Mouse (Mus musculus): ENCODE data around the gene Iffo2. TPM values are rescaled to one million over a fixed set of nuclear protein-coding genes. Genes with fewer than 3 reads are reported as not detected.

The Iffo2 gene
- polyA plus RNA-seq, 1 experiment from 2014 or later: 4.3 TPM

DNA sequence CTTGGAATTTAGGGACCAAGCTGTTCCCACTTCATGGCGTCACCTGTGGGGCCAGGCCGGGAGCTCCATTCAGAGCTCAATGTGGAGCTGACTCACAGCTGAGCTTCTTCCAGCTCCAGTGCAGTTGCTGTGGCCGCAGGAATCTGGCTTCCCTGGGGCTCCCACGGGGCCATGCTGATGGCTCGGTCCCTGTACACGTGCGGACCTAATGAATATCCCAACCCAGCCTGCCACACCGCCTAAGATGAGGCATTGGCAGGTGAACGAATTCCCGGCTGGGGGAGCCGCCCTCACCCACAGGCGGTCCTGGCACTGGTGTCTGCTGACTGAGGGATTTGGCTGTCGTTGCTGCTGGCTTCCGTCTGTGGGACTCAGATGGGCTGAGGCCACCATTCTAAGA lies 29.5 kb upstream of the Iffo2 start:
- Histone ChIP-seq H3K27ac (no peak overlapping the region), H3K9ac (no peak overlapping the region), H3K27me3 (no peaks in the 10 kb centered on the region), H3K4me1 (no peaks in the 10 kb centered on the region), H3K9me3 (no peaks in the 10 kb centered on the region), H3K4me3 (no peak overlapping the region), H3K36me3 (no peaks in the 10 kb centered on the region), H3K4me2 (no peak overlapping the region)
- WGBS: 63% methylated on average over 14 of the region's 14 CpGs
- ATAC-seq (ENCODE audit: insufficient number of reproducible peaks, insufficient read depth, low FRiP score, low TSS enrichment, low read depth): no peak

DNA sequence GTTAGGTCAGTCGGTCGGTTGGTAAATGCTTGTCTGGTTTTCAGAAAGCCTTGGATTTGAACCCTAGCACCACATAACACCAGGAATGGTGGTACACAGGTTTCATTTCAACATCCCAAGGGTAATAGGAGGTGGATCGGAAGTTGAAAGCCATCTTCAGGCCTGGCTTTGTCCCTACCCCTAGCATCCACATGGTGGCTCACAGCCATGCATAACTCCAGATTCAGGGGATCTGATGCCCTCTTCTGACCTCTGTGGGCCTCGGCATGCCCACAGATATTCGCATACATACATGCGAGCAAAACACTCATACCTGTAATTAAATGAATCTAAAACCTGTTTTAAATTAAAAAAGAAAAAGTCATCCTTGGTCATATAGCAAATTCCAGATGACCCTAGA lies 28.6 kb upstream of the Iffo2 start:
- H3K27ac ChIP-seq: no peak overlapping the region
- H3K36me3 ChIP-seq: no peaks in the 10 kb centered on the region
- H3K4me2 ChIP-seq: no peak overlapping the region
- WGBS: 73% methylated on average over 6 of the region's 6 CpGs
- no peak for ATAC-seq (ENCODE audit: insufficient number of reproducible peaks, insufficient read depth, low FRiP score, low TSS enrichment, low read depth)
- H3K27me3 ChIP-seq: no peaks in the 10 kb centered on the region
- H3K9ac ChIP-seq: no peak overlapping the region
- no peaks in the 10 kb centered on the region for H3K4me1 ChIP-seq
- H3K4me3 ChIP-seq: no peak overlapping the region
- H3K9me3 ChIP-seq: no peaks in the 10 kb centered on the region

- WGBS: 85% methylated on average over 8 of the region's 8 CpGs
- Histone ChIP-seq H3K27ac (no peak overlapping the region), H3K4me3 (no peak overlapping the region), H3K4me2 (no peak overlapping the region), H3K36me3 (no peaks in the 10 kb centered on the region), H3K9ac (no peak overlapping the region), H3K4me1 (no peaks in the 10 kb centered on the region), H3K27me3 (no peaks in the 10 kb centered on the region), H3K9me3 (no peaks in the 10 kb centered on the region)
- no peak for ATAC-seq (ENCODE audit: insufficient number of reproducible peaks, insufficient read depth, low FRiP score, low TSS enrichment, low read depth)
These were observed 26.4 kb upstream of the Iffo2 start for GRCm38 (mm10) chr4:139503919-139504318.

- no peak for ATAC-seq (ENCODE audit: insufficient number of reproducible peaks, insufficient read depth, low FRiP score, low TSS enrichment, low read depth)
- no peaks in the 10 kb centered on the region for H3K27me3 ChIP-seq
- no peaks in the 10 kb centered on the region for H3K4me1 ChIP-seq
- no peak overlapping the region for H3K4me2 ChIP-seq
- 80% methylated on average over 4 of the region's 4 CpGs for WGBS
- H3K27ac ChIP-seq: no peak overlapping the region
- no peak overlapping the region for H3K9ac ChIP-seq
- no peaks in the 10 kb centered on the region for H3K9me3 ChIP-seq
- H3K36me3 ChIP-seq: no peaks in the 10 kb centered on the region
- no peak overlapping the region for H3K4me3 ChIP-seq
These were observed 24.6 kb upstream of the Iffo2 start for GRCm38 (mm10) chr4:139505716-139506115.

DNA sequence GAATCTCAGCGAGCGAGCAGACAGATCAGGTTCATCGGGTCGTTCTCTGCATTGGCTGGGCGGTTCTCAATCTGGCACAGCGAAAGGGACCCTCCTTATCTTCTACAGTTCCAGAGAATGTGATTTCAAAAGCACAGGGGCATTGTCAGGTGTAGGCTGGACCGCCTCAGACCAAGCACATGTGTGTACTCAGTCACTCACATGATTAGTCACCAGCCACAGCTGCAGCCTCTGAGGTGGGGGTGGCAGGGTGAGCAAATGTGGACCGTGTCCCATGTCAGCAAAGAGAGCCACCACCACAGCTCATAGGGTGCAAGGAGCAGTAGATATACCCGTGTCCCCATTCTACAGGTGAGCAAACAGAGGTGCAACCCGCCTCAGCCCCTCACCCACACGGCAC lies 23.6 kb upstream of the Iffo2 start:
- WGBS: 91% methylated on average over 11 of the region's 11 CpGs
- H3K27ac ChIP-seq: no peak overlapping the region
- ATAC-seq (ENCODE audit: insufficient number of reproducible peaks, insufficient read depth, low FRiP score, low TSS enrichment, low read depth): no peak
- no peaks in the 10 kb centered on the region for H3K4me1 ChIP-seq
- H3K4me3 ChIP-seq: no peak overlapping the region
- H3K9me3 ChIP-seq: no peaks in the 10 kb centered on the region
- H3K4me2 ChIP-seq: no peak overlapping the region
- H3K27me3 ChIP-seq: no peaks in the 10 kb centered on the region
- H3K9ac ChIP-seq: no peak overlapping the region
- no peaks in the 10 kb centered on the region for H3K36me3 ChIP-seq

DNA sequence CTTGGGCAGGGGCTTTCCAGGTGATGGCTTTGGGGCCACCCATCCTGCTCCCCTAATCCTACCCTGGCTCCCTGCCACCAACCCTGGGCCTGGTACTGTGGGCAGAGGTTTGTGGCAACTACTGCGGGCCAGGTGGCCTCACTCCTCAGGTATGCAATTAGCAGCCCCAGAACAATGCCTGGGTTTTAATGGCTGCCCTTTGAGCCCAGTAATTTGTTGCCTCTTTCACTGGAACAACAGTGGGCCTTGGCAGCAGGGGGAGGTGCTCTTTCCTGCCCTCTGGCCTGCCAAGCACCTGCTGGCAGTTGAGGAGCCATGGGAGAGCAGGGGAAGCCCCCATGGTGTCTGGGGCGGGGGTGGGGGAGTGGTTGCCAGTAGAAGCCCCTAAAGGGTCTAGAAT lies 21.3 kb upstream of the Iffo2 start:
- 66% methylated on average over 2 of the region's 2 CpGs for WGBS

GRCm38 (mm10) chr4:139511557-139511956 lies 18.8 kb upstream of the Iffo2 start:
- no peaks in the 10 kb centered on the region for H3K9me3 ChIP-seq
- H3K36me3 ChIP-seq: no peaks in the 10 kb centered on the region
- ATAC-seq (ENCODE audit: insufficient number of reproducible peaks, insufficient read depth, low FRiP score, low TSS enrichment, low read depth): no peak
- no peak overlapping the region for H3K9ac ChIP-seq
- H3K4me2 ChIP-seq: no peak overlapping the region
- no peak overlapping the region for H3K4me3 ChIP-seq
- no peaks in the 10 kb centered on the region for H3K4me1 ChIP-seq
- H3K27ac ChIP-seq: no peak overlapping the region
- H3K27me3 ChIP-seq: no peaks in the 10 kb centered on the region
- WGBS: 87% methylated on average over 2 of the region's 2 CpGs

More for the DNA sequence above, 21.3 kb upstream of the Iffo2 start:
- H3K4me1 ChIP-seq: no peaks in the 10 kb centered on the region
- H3K4me3 ChIP-seq: no peak overlapping the region
- H3K36me3 ChIP-seq: no peaks in the 10 kb centered on the region
- no peak overlapping the region for H3K9ac ChIP-seq
- H3K27ac ChIP-seq: no peak overlapping the region
- ATAC-seq (ENCODE audit: insufficient number of reproducible peaks, insufficient read depth, low FRiP score, low TSS enrichment, low read depth): no peak
- H3K9me3 ChIP-seq: no peaks in the 10 kb centered on the region
- no peak overlapping the region for H3K4me2 ChIP-seq
- no peaks in the 10 kb centered on the region for H3K27me3 ChIP-seq

- H3K27me3 ChIP-seq: no peaks in the 10 kb centered on the region
- H3K36me3 ChIP-seq: no peaks in the 10 kb centered on the region
- H3K4me2 ChIP-seq: no peak overlapping the region
- no peak for ATAC-seq (ENCODE audit: insufficient number of reproducible peaks, insufficient read depth, low FRiP score, low TSS enrichment, low read depth)
- 79% methylated on average over 2 of the region's 2 CpGs for WGBS
- no peaks in the 10 kb centered on the region for H3K4me1 ChIP-seq
- H3K27ac ChIP-seq: no peak overlapping the region
- H3K9ac ChIP-seq: no peak overlapping the region
- H3K9me3 ChIP-seq: no peaks in the 10 kb centered on the region
- H3K4me3 ChIP-seq: no peak overlapping the region
These were observed 17.4 kb upstream of the Iffo2 start for GRCm38 (mm10) chr4:139512985-139513384.

- Histone ChIP-seq H3K4me2 (no peak overlapping the region), H3K4me1 (no peaks in the 10 kb centered on the region), H3K27ac (no peak overlapping the region), H3K36me3 (no peaks in the 10 kb centered on the region), H3K27me3 (no peaks in the 10 kb centered on the region), H3K4me3 (no peak overlapping the region), H3K9me3 (no peaks in the 10 kb centered on the region), H3K9ac (no peak overlapping the region)
- no peak for ATAC-seq (ENCODE audit: insufficient number of reproducible peaks, insufficient read depth, low FRiP score, low TSS enrichment, low read depth)
- WGBS: 67% methylated on average over 6 of the region's 6 CpGs
These were observed 11.1 kb upstream of the Iffo2 start for GRCm38 (mm10) chr4:139519221-139519620.

GRCm38 (mm10) chr4:139521926-139522325 lies 8.4 kb upstream of the Iffo2 start:
- Histone ChIP-seq H3K4me1 (no peaks in the 10 kb centered on the region), H3K4me3 (no peak overlapping the region), H3K27me3 (no peaks in the 10 kb centered on the region), H3K9ac (no peak overlapping the region), H3K4me2 (no peak overlapping the region), H3K9me3 (no peaks in the 10 kb centered on the region), H3K36me3 (no peaks in the 10 kb centered on the region), H3K27ac (no peak overlapping the region)
- ATAC-seq (ENCODE audit: insufficient number of reproducible peaks, insufficient read depth, low FRiP score, low TSS enrichment, low read depth): no peak
- WGBS: 92% methylated on average over 10 of the region's 10 CpGs

DNA sequence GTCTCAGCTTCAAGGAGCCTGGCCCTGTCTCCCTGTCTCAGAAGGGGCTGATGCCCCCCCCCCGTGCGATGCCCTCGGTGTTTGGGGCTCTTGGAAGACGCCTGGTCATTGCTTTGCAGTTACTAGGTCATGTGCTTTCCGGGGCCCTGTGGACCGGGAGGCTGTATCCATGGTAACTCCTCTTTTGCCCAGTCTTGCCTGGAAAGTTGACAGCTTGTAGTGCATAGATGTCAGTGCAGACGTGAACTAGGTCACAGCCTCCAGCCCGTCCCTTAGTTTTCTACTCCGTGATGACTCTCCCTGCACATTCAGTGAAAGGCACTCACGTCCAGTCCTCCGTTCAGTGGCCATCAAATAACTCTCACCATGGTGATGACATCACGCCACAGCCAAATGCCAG lies 3.9 kb upstream of the Iffo2 start:
- Histone ChIP-seq H3K4me1 (no peaks in the 10 kb centered on the region), H3K4me3 (no peak overlapping the region), H3K4me2 (no peak overlapping the region), H3K27me3 (no peaks in the 10 kb centered on the region), H3K9me3 (no peaks in the 10 kb centered on the region), H3K27ac (no peak overlapping the region), H3K36me3 (no peaks in the 10 kb centered on the region), H3K9ac (no peak overlapping the region)
- ATAC-seq (ENCODE audit: insufficient number of reproducible peaks, insufficient read depth, low FRiP score, low TSS enrichment, low read depth): no peak
- WGBS: 75% methylated on average over 12 of the region's 12 CpGs

DNA sequence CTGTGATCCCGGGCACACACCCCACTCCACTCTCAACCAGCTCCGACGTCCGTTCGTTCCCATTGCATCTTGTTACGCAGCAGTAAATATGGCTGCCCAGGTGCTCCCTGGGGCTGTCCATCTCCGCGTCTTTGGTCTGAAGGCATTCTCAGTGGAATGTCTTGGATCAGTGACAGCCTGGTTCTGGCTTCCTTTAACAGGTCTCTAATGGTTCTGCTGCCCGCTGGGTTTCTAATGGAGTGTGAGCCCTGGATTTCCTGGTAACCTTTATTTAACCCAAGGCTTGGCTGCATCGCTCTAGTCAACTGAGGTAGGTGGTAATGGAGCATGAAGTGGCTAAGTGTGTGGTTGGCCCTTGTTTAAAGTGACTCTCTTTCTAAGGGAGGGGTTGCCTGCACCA lies 1.7 kb downstream of the Iffo2 start:
- Histone ChIP-seq H3K4me1 (no peaks in the 10 kb centered on the region), H3K4me2 (no peak overlapping the region), H3K9me3 (no peaks in the 10 kb centered on the region), H3K9ac (no peak overlapping the region), H3K27ac (no peak overlapping the region), H3K4me3 (no peak overlapping the region), H3K27me3 (no peaks in the 10 kb centered on the region), H3K36me3 (no peaks in the 10 kb centered on the region)
- 90% methylated on average over 10 of the region's 10 CpGs for WGBS
- ATAC-seq (ENCODE audit: insufficient number of reproducible peaks, insufficient read depth, low FRiP score, low TSS enrichment, low read depth): no peak

DNA sequence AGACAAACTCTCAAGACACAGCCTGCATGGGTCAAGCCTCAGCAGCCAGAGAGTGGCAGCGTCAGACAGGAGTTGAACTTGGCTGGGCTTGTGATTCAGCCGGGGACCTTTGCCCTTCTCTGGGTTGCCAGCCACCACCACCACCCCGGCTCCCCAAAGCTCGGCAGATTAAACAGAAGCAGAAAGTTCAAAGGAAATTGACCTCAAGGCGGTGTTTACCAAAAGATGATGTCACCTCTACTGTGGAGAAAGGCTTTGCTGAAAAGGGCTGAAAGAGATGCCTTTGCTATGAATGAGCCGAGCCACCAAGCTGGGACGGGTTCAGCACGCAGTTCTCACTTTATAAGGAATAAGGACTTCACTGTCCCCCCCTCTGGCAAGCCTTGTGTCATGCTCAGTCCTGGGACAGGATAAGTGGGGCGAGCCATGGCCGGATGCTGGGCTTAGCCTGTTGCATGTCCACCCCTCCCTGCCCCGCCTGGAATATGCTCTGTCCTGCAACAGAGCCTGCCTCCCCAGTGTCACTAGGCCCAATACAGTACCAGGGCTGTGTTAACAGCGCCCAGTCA lies 4.9 kb downstream of the Iffo2 start:
- no peaks in the 10 kb centered on the region for H3K9me3 ChIP-seq
- no peak overlapping the region for H3K27ac ChIP-seq
- H3K4me2 ChIP-seq: no peak overlapping the region
- 31% methylated on average over 12 of the region's 12 CpGs for WGBS
- no peak overlapping the region for H3K9ac ChIP-seq
- no peaks in the 10 kb centered on the region for H3K4me1 ChIP-seq
- H3K4me3 ChIP-seq: no peak overlapping the region
- 0 out of 2 replicates have a peak, but pooled peaks have one; percentile 29 for ATAC-seq (ENCODE audit: insufficient number of reproducible peaks, insufficient read depth, low FRiP score, low TSS enrichment, low read depth)
- no peaks in the 10 kb centered on the region for H3K36me3 ChIP-seq
- H3K27me3 ChIP-seq: no peaks in the 10 kb centered on the region

Data from embryonic facial prominence, embryonic 13.5 days (tissue).